Mouse (Mus musculus) induced T-regulatory cell, adult 2 months (primary cell): ENCODE measurements around the gene Zbtb38.

Source experiments
- DNase-seq: peaks from one replicate; pipeline ENCODE4 v3.0.0-alpha.2; 2012; ENCODE audit warnings: low read depth

Zbtb38 gene

DNA sequence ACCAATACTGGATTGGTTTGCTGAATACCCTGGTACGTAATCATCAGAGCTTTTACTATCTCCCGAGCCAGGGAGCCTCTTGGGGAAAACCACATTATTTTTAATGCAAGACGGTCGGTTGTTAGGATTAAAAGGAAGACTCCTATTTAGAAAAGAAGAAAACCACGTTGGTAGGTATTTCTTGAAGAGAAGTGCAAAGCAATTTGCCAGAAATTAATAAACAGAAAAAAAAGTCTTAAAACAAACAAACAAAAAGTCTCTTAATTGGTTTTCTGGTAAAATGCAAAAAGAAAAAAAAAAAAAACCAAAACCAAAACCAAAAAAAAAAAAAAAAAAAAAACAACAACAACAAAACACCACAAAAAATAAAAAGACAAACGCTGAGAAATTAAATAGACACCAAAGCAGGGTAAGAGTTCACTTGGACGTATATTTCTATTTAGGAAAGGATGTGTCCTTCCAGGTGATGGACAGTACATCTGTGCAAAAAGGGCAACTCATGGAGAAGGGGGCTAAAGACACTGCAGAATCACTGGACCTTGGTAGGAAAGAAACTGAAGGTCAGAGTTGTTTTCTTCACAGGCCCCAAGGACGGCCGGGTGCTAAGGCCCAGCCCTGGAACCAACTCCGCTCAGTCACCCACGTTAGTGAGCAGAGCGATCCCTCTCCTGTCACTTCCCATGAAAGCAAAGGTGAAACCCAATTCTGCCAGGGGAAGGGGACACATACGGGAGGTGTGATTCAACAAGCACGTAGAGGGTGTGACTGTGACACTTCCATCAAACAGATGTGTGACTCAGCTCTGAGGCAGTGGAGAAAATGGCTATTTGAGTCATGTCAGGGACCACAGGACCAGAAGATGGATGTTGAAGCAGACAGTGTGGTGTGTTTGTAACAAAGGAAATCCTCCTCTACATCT, 38.9 kb downstream of the Zbtb38 start:
- peak; percentile 82 for DNase-seq

DNA sequence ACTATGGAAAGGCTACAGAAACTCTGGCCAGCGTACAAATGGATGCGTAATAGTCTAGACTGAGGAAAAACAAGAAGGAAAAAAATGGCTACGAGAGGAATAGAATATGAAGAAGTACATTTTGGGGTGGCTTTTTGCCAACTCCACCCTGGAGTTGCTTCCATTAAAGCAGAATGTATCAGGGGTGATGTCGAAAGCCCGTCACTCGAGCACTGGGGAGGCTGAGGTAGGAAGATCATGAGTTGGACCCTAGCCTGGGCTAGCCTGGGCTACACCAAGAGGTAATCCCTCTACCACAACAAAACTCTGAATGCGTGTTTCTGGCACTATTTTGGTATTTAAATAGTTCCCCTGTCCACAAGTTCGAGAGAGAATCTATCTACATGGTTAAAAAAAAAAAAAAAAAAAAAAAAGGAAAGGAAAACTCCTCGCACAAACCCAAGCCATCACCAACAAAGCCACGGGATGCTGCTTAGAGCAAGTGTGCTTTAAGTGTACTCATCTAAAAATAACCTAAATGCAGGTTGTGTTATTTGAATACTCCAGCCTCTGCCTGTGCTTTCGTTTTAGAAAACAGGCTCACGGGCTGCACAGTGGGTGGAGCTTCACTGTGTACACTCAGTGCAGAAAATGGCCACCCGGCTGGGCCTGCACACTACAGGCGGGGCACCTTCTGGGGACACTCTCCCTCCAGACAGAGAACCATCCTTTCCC, 39.7 kb downstream of the Zbtb38 start:
- peak; percentile 90 for DNase-seq

DNA sequence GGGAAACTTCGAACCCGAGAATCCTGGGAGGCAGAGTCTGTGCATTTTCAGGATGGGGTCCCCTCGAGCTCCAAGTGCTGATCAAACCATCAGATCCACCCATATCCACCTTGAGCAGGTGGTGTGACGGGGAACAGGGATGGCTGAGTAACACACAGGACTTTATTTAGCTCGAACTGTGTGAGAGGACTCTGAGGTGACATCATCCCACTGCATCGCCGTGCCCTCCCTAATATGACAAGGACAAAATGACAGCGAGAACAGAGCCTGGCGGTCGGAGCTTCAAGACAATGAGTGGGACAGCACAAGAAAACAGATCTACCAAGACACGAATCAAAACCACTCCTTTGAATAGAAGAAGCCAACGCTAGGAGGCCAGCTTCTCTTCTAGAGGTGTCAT, 40.6 kb downstream of the Zbtb38 start:
- no peak for DNase-seq

GRCm38 (mm10) chr9:96710241-96710946, 42.2 kb downstream of the Zbtb38 start:
- no peak for DNase-seq

- no peak for DNase-seq
Measured at GRCm38 (mm10) chr9:96708905-96709304, 43.7 kb downstream of the Zbtb38 start.

GRCm38 (mm10) chr9:96707964-96708363, 44.7 kb downstream of the Zbtb38 start:
- DNase-seq, result no peak

DNA sequence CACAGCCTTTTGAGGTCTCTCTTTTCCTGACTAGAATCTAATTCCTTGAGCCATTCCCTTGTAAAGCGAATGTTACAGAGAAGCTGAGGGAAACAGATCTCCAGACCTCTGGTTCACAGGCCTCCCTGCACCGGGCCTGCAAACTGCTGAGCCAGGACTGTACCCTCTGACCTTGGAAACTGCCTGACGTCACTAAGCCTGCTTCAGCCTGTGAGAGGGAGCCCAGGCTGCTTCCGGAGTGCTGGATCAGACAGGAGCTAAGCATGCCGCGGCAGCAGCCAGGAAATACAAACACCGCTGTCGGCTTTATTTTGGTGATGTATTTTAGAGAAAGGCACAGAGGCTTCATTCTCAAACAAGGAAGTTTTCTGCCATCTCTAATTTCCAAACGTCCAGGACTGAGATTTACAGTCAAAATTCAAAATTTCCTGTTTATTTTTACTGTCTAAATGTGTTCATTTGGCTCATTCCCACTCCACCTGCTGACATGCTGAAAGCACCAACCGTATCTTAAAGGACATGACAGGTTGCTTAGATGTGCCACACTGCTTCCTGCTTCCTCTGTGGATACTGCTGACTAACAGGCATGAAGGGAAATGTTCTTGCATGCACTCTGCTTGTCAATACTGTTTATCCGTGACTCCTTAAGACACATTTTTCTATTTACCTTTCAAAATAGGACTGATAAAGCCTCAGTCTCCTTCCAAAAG, 46.9 kb downstream of the Zbtb38 start:
- DNase-seq, result peak; percentile 90

- DNase-seq, result peak; percentile 87
Measured at GRCm38 (mm10) chr9:96704935-96705334, 47.7 kb downstream of the Zbtb38 start.

DNA sequence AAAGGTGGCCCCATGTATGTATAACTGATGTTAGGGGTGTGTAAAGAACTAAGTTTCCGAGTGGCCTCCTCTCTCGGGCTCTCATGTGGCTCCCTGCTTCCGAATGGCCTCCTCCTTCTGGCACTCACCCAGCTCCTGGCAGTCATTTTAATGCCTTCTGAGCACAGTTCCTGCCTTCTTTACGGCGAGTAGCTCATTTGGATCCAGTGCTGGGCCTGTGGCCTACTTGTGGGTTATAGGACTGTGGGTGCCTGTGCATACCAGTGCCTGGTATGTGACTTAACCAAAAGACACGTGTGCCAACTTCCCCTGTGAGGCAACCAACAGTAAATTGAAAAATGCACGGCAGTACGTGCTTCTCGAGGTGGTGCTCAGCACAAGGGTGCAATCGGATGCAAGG, 50.7 kb downstream of the Zbtb38 start:
- DNase-seq, result no peak

DNA sequence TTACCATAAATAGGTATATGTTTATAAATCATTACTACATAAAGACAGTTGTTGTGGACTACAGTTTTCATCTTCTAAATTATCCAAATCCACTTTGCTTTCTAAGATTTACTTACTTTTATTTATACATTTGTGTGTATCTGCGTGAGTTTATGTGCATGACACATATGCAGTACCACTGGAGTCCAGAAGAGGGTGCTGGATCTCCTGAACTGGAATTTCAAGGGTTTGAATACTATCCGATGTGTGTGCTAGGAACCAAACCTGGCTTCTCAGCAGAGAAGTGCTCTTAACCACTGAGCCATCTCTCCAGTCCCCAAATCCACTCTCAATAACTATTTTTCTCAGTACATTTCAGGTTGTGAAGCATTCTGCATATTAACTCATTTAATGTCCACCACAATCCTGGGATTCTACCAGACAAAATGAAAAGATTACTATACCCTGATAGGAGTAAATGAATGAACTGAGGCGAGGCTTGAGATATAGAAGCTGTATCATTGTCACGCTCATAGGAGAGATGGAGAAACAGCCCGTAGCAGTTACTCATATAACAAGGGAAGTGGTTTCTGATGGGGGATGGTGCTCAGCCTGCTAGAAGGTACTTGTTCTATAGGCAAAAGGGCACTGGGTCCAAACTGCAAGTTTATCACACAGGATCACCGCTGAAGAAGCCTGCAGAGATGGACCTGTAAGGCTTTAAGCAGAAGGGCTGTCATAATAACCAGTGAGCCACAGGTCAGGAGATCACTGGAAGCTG, 53.2 kb downstream of the Zbtb38 start:
- peak; percentile 80 for DNase-seq

- no peak for DNase-seq
Measured at GRCm38 (mm10) chr9:96696788-96697492, 55.7 kb downstream of the Zbtb38 start.

DNA sequence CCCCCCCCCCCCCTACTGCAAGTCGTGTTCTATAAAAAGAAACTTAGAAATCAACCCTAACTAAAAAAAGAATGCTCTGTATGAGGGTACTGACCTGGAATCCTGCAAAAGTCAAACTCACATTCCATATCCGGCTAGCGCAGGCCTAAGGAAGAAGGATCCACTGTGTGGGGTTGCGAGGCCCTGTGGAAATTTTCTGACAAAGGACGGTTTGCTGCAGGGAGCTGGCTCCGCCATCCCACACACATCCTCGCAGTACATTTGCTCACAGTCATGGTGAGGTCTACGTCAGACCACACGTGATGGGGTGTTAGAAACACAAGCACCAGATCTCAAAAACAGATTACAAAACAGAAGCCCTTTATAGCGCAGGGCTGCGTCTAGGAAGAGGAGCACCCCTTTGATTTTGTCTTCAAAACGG, 56.5 kb downstream of the Zbtb38 start:
- peak; percentile 92 for DNase-seq

DNA sequence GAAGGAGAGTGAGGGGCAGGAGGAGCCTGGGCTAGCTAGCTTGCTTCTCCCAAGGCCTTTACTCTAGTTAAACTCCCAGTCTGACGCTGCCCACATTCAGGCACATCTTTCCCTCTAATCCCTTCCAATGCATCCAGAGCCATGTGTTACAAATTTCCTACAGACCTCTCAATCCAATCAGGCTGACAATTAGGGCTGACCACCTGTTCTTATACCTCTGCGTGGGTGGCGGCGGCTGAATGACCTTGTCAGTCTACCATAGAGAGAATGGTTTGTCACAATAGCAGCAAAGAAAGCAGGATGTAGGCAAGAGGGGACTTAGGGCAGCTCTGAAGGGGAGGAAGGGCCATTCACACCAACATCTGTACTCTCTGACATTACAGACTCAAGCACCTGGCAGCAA, 62.2 kb downstream of the Zbtb38 start:
- no peak for DNase-seq

DNA sequence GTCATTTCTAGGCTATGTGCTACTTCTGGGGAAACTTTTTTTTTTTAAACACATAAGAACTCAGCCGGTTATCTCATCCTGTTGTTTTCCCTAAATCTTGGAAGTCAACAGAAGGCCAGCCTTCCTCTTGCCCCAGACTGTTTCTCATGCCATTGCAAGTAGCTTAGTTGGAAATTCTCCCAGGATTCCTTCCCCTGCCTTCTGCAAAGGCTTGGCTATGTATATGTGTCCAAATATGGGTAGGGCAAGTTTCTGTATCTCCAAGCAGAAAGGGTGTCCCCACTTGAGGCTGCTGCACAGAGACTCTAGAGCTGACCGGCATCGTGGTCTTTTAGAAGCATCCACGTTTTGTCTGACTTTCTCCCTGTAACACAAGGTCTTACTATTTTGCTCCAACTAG, 63.6 kb downstream of the Zbtb38 start:
- no peak for DNase-seq

- no peak for DNase-seq
Measured at GRCm38 (mm10) chr9:96688194-96688875, 64.3 kb downstream of the Zbtb38 start.

DNA sequence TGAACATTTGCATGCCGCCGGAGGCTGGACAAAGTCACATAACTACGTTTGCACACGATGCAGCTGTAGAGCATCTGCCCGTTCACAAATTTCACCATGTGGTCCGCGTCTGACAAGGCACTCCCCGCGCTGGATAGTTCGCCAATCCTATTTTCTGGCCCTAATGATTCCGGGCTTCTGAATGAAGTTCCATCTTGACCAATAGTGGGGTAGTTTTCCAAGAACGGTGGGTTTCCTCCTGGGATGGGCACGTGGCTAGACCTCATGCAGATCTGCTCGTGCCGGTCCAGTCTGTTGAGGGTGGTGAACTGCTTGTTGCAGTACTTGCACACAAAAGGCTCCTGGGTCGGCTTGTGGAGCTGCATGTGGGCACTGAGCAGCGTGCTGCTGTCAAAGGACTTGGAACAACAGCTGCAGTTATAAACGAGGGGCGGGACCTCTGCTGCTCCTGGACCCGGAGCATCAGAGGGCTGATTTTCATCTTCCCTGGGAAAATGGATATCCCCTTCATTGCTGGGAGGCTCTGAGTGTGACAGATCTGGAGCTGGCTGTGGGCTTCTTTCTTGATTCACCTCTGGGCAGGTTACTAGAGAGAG, 64.9 kb downstream of the Zbtb38 start:
- DNase-seq, result no peak

DNA sequence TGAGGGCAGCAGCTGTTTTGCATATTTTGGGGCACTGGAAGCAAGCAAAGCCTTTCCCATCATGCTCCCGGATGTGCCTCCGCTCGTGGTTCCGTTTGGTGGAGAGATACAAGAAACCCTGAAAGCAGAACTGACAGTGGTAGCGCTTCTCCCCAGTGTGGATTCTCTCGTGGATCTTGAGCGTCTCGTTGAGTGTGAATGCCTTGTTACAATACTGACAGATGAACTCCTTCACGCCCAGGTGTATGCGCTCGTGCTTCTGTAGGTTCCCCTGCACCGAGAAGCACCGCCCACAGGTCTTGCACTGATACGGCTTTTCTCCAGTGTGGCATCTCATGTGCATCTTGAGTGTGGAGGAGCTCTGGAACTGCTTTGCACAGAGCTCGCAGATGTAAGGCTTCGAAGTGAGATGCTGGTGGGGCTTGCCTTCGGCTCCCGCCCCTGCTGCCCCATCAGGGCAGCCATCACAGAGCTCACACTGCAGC, 67.0 kb downstream of the Zbtb38 start:
- no peak for DNase-seq

- no peak for DNase-seq
Measured at GRCm38 (mm10) chr9:96684866-96685599, 67.6 kb downstream of the Zbtb38 start.
